In the genomic region with DNA sequence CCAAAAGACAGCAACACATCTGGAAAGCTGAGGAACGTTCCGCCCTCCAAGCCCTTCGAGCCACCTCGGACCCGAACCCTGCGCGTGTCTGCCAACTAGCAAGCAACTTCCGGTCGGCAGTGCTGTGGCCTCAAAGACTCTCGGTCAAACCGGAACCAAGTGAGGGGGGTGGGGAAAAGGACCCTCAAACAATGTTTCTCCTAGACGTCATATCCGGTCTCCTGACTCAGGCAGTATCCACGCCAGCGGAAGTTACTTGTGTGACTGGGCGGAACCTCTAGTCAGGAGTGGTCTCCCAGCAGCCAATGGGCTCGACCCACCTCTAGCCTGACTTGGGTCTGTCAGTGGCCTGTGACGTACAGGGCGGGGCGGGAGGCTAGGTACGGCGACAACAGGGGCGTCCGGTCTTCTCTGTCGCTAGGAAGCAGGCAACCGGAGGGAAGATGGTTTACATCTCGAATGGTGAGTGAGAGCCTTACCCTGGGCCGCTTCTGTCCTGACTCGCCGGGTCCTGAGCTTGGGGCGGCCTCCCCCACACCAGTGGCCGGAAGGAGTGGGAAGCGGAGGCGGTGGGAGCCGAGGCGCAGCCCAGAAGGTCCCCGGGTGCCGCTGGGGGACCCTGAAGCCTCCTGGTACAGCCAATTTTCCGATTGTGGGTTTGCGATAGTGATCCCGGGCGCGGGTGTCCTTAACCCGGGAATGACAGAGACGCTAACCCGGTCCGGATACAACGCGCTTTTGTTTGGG, we compare ENCODE assay signal across 8 mouse cellular contexts. TPM values are rescaled to one million over a fixed set of nuclear protein-coding genes. Genes with fewer than 3 reads are reported as not detected.
DNase-seq lines count a peak whose midpoint lies in the region; ATAC-seq lines count a peak whose summit lies in the region.

A gene (plus strand): TSS at position 234 of the 747 bp plus-strand sequence.

- peaks cover 33% of the 10 kb centered on the region for H3K36me3 ChIP-seq in hindbrain, embryonic 14.5 days (replicated peaks; ENCODE audit: control insufficient read depth, insufficient read depth)

- H3K4me1 ChIP-seq in hindbrain, embryonic 14.5 days (replicated peaks; ENCODE audit: control insufficient read depth, insufficient read depth, low read length): peaks cover 19% of the 10 kb centered on the region

- H3K27ac ChIP-seq in hindbrain, embryonic 14.5 days: peak within 1 kb of the TSS; percentile 86

- H3K4me2 ChIP-seq in hindbrain, embryonic 14.5 days (replicated peaks): peak within 1 kb of the TSS; percentile 88

- peak within 1 kb of the TSS; percentile 74 for H3K4me3 ChIP-seq in hindbrain, embryonic 14.5 days (replicated peaks; ENCODE audit: low read length)

- WGBS in hindbrain, embryonic 14.5 days: under 1% methylated on average over 49 of the region's 49 CpGs

- peak; percentile 100 for DNase-seq in R1 (ENCODE audit: low read depth, low spot score)
- peak; percentile 89 to 94 for DNase-seq in cerebellum, postnatal 25 days
- peak; percentile 80 to 90 for DNase-seq in frontal cortex, postnatal 25 days (ENCODE audit: low spot score in 2 of 2)
- DNase-seq in hindbrain, embryonic 14.5 days (ENCODE audit: low spot score): peak; percentile 99
- DNase-seq in layer of hippocampus, postnatal 36 days: peak; percentile 92 to 94
- peak; percentile 100 for DNase-seq in lung, postnatal 36 days
- peak; percentile 100 for DNase-seq in retina, postnatal 1 day
- peak; percentile 85 to 95 for DNase-seq in urinary bladder, adult 18-20 months (ENCODE audit: low spot score in 2 of 2)

- no peaks in the 10 kb centered on the region for H3K27me3 ChIP-seq in hindbrain, embryonic 14.5 days (ENCODE audit: control insufficient read depth, insufficient read depth, low read length)

- ATAC-seq in hindbrain, embryonic 14.5 days (ENCODE audit: low FRiP score): peak; percentile 100

- peak within 1 kb of the TSS; percentile 92 for H3K9ac ChIP-seq in hindbrain, embryonic 14.5 days

- H3K9me3 ChIP-seq in hindbrain, embryonic 14.5 days (ENCODE audit: control insufficient read depth, low read length): no peaks in the 10 kb centered on the region

RNA-seq across cellular contexts. Expression of the gene that starts here (rescaled TPM):
- polyA plus RNA-seq in hindbrain, embryonic 14.5 days (2014; fragmentation: Nextera tagmentation; extraction: Ambion mirVana): 320 and 331 TPM in 2 replicates
- total RNA-seq in layer of hippocampus, postnatal 36 days (2021): 100 to 1,000 TPM; 117 to 121 TPM

Comparison
In these comparisons a context has a peak if more than half of its experiments do, and no peak if none do; other contexts are left out.
1. Peak in every context shown above with its lines: DNase-seq, ATAC-seq, H3K4me3 ChIP-seq and H3K27ac ChIP-seq.